Comparison of ENCODE assay signal across 20 mouse cellular contexts in the genomic region with DNA sequence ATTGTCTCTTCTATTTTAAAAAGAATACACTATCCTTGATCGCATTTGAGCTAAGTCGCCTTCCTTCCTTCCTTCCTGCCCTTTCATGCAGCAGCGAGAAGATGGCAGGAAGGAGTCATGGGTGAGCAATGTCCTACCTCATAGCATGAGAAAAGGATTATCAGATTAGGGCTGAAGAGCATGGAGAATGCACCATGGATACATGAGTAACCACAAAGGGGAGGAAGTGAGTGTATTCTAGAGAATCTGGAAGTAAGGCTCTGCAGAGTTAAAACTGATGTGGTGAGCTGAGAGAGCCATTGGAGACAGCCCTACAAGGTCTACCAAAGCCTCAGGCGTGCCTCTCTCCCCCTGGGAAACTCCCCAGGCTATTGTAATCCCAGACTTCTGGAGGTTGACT.
"Had no signal": no experiment of that assay in that cellular context is flagged by ENCODE, and none has a peak within 500 bp of the region (broad histone marks: within the 10 kb centered on the region; RNA-seq: fewer than 3 reads in every experiment).

No protein-coding gene starts in this region.

- DNase-seq: liver, postnatal 0 days; lung, adult 2 months; lung, postnatal 14 days; lung, postnatal 36 days; retina, postnatal 1 day; right cerebral cortex, adult 18-20 months; right cerebral cortex, postnatal 25 days; right cerebral cortex, postnatal 4 days; spleen, adult 18-20 months; thymus, adult 2 months; thymus, postnatal 25 days; thymus, postnatal 4 days had no signal

- H3K36me3 ChIP-seq: liver, embryonic 15.5 days; lung, embryonic 15.5 days; midbrain, embryonic 10.5 days; midbrain, embryonic 12.5 days; neural tube, embryonic 13.5 days; neural tube, embryonic 15.5 days had no signal

- H3K27ac ChIP-seq: liver, embryonic 15.5 days; lung, embryonic 15.5 days; midbrain, embryonic 10.5 days; midbrain, embryonic 12.5 days; neural tube, embryonic 13.5 days; neural tube, embryonic 15.5 days had no signal

- H3K9me3 ChIP-seq: liver, embryonic 15.5 days; lung, embryonic 15.5 days; midbrain, embryonic 10.5 days; midbrain, embryonic 12.5 days; neural tube, embryonic 13.5 days; neural tube, embryonic 15.5 days had no signal

- H3K9ac ChIP-seq: liver, embryonic 15.5 days; liver, postnatal 0 days; lung, embryonic 15.5 days; midbrain, embryonic 12.5 days; neural tube, embryonic 13.5 days; neural tube, embryonic 15.5 days had no signal

- ATAC-seq: liver, postnatal 0 days; lung, postnatal 0 days had no signal

- H3K27me3 ChIP-seq: lung, embryonic 15.5 days had no signal

- H3K4me3 ChIP-seq: liver, embryonic 15.5 days; lung, embryonic 15.5 days; midbrain, embryonic 12.5 days; myocyte had no signal
